Mouse (Mus musculus): ENCODE measurements at regions not wholly inside any gene's neighbourhood (a gene's known extent, or its start where the extent isn't known, plus 50 kb on each side); places are given as distances from the start of the nearest gene placed in this dataset.

GRCm38 (mm10) chr16:74509489-74509888 lies 97.9 kb upstream of the Robo2 start:
- H3K36me3 ChIP-seq (replicated peaks), result no peaks in the 10 kb centered on the region
- no peak for ATAC-seq (ENCODE audit: insufficient read depth)
- no peaks in the 10 kb centered on the region for H3K9me3 ChIP-seq (replicated peaks)
- H3K4me2 ChIP-seq, result no peak overlapping the region
- H3K4me3 ChIP-seq (replicated peaks), result no peak overlapping the region
- WGBS (ENCODE audit: insufficient replicate concordance), result 26% methylated on average over 2 of the region's 2 CpGs
- H3K27ac ChIP-seq (replicated peaks), result no peak overlapping the region
- H3K27me3 ChIP-seq, result no peaks in the 10 kb centered on the region
- H3K9ac ChIP-seq, result no peak overlapping the region
- no peaks in the 10 kb centered on the region for H3K4me1 ChIP-seq (replicated peaks)

- H3K4me3 ChIP-seq (replicated peaks), result no peak overlapping the region
Measured at GRCm38 (mm10) chr16:74506719-74507118, 95.1 kb upstream of the Robo2 start.

GRCm38 (mm10) chr16:74506173-74506709 lies 94.6 kb upstream of the Robo2 start:
- Histone ChIP-seq H3K9me3 (replicated peaks) (no peaks in the 10 kb centered on the region), H3K27me3 (no peaks in the 10 kb centered on the region), H3K4me1 (replicated peaks) (no peaks in the 10 kb centered on the region), H3K4me3 (replicated peaks) (no peak overlapping the region), H3K27ac (replicated peaks) (no peak overlapping the region), H3K9ac (no peak overlapping the region), H3K36me3 (replicated peaks) (no peaks in the 10 kb centered on the region), H3K4me2 (no peak overlapping the region)
- no peak for ATAC-seq (ENCODE audit: insufficient read depth)
- 68% methylated on average over 6 of the region's 6 CpGs for WGBS (ENCODE audit: insufficient replicate concordance)

More at GRCm38 (mm10) chr16:74506719-74507118, 95.1 kb upstream of the Robo2 start:
- Histone ChIP-seq H3K4me1 (replicated peaks) (no peaks in the 10 kb centered on the region), H3K27ac (replicated peaks) (no peak overlapping the region), H3K36me3 (replicated peaks) (no peaks in the 10 kb centered on the region), H3K9me3 (replicated peaks) (no peaks in the 10 kb centered on the region), H3K9ac (no peak overlapping the region), H3K27me3 (no peaks in the 10 kb centered on the region), H3K4me2 (no peak overlapping the region)
- ATAC-seq (ENCODE audit: insufficient read depth), result no peak

GRCm38 (mm10) chr16:74504426-74504825 lies 92.8 kb upstream of the Robo2 start:
- Histone ChIP-seq H3K36me3 (replicated peaks) (no peaks in the 10 kb centered on the region), H3K27me3 (no peaks in the 10 kb centered on the region), H3K9ac (no peak overlapping the region), H3K4me3 (replicated peaks) (no peak overlapping the region), H3K4me1 (replicated peaks) (no peaks in the 10 kb centered on the region), H3K4me2 (no peak overlapping the region), H3K9me3 (replicated peaks) (no peaks in the 10 kb centered on the region), H3K27ac (replicated peaks) (no peak overlapping the region)
- ATAC-seq (ENCODE audit: insufficient read depth), result no peak
- 32% methylated on average over 5 of the region's 5 CpGs for WGBS (ENCODE audit: insufficient replicate concordance)

- Histone ChIP-seq H3K4me1 (replicated peaks) (no peaks in the 10 kb centered on the region), H3K27me3 (no peaks in the 10 kb centered on the region), H3K9ac (no peak overlapping the region), H3K9me3 (replicated peaks) (no peaks in the 10 kb centered on the region), H3K4me3 (replicated peaks) (no peak overlapping the region), H3K36me3 (replicated peaks) (no peaks in the 10 kb centered on the region), H3K27ac (replicated peaks) (no peak overlapping the region), H3K4me2 (no peak overlapping the region)
- WGBS (ENCODE audit: insufficient replicate concordance), result 55% methylated on average over 3 of the region's 3 CpGs
- no peak for ATAC-seq (ENCODE audit: insufficient read depth)
Measured at GRCm38 (mm10) chr16:74500687-74501086, 89.1 kb upstream of the Robo2 start.

GRCm38 (mm10) chr16:74467745-74468420 lies 56.3 kb upstream of the Robo2 start:
- 58% methylated on average over 6 of the region's 6 CpGs for WGBS (ENCODE audit: insufficient replicate concordance)
- Histone ChIP-seq H3K36me3 (replicated peaks) (no peaks in the 10 kb centered on the region), H3K9me3 (replicated peaks) (no peaks in the 10 kb centered on the region), H3K27ac (replicated peaks) (no peak overlapping the region), H3K4me1 (replicated peaks) (no peaks in the 10 kb centered on the region), H3K9ac (no peak overlapping the region), H3K27me3 (no peaks in the 10 kb centered on the region), H3K4me2 (no peak overlapping the region), H3K4me3 (replicated peaks) (no peak overlapping the region)
- ATAC-seq (ENCODE audit: insufficient read depth), result no peak

GRCm38 (mm10) chr16:74467159-74467558 lies 55.5 kb upstream of the Robo2 start:
- H3K27ac ChIP-seq (replicated peaks), result no peak overlapping the region
- H3K4me2 ChIP-seq, result no peak overlapping the region
- H3K36me3 ChIP-seq (replicated peaks), result no peaks in the 10 kb centered on the region
- no peak overlapping the region for H3K9ac ChIP-seq
- no peak for ATAC-seq (ENCODE audit: insufficient read depth)
- WGBS (ENCODE audit: insufficient replicate concordance), result 74% methylated on average over 7 of the region's 7 CpGs
- no peaks in the 10 kb centered on the region for H3K4me1 ChIP-seq (replicated peaks)
- H3K4me3 ChIP-seq (replicated peaks), result no peak overlapping the region
- H3K27me3 ChIP-seq, result no peaks in the 10 kb centered on the region
- no peaks in the 10 kb centered on the region for H3K9me3 ChIP-seq (replicated peaks)

- 47% methylated on average over 2 of the region's 2 CpGs for WGBS (ENCODE audit: insufficient replicate concordance)
- no peak overlapping the region for H3K4me2 ChIP-seq
- H3K27me3 ChIP-seq, result no peaks in the 10 kb centered on the region
- no peak overlapping the region for H3K27ac ChIP-seq (replicated peaks)
- H3K4me3 ChIP-seq (replicated peaks), result no peak overlapping the region
- ATAC-seq (ENCODE audit: insufficient read depth), result no peak
- H3K4me1 ChIP-seq (replicated peaks), result no peaks in the 10 kb centered on the region
- no peak overlapping the region for H3K9ac ChIP-seq
- H3K9me3 ChIP-seq (replicated peaks), result no peaks in the 10 kb centered on the region
- H3K36me3 ChIP-seq (replicated peaks), result no peaks in the 10 kb centered on the region
Measured at GRCm38 (mm10) chr16:74464835-74465234, 53.2 kb upstream of the Robo2 start.

GRCm38 (mm10) chr16:74464290-74464689 lies 52.7 kb upstream of the Robo2 start:
- no peak for ATAC-seq (ENCODE audit: insufficient read depth)
- WGBS (ENCODE audit: insufficient replicate concordance), result 51% methylated on average over 6 of the region's 6 CpGs
- Histone ChIP-seq H3K27ac (replicated peaks) (no peak overlapping the region), H3K4me3 (replicated peaks) (no peak overlapping the region), H3K9me3 (replicated peaks) (no peaks in the 10 kb centered on the region), H3K4me1 (replicated peaks) (no peaks in the 10 kb centered on the region), H3K9ac (no peak overlapping the region), H3K27me3 (no peaks in the 10 kb centered on the region), H3K4me2 (no peak overlapping the region), H3K36me3 (replicated peaks) (no peaks in the 10 kb centered on the region)

GRCm38 (mm10) chr16:74462436-74462835 lies 50.8 kb upstream of the Robo2 start:
- H3K4me2 ChIP-seq, result no peak overlapping the region
- no peak overlapping the region for H3K4me3 ChIP-seq (replicated peaks)
- no peaks in the 10 kb centered on the region for H3K36me3 ChIP-seq (replicated peaks)
- H3K4me1 ChIP-seq (replicated peaks), result no peaks in the 10 kb centered on the region
- H3K9ac ChIP-seq, result no peak overlapping the region
- ATAC-seq (ENCODE audit: insufficient read depth), result no peak
- WGBS (ENCODE audit: insufficient replicate concordance), result 69% methylated on average over 3 of the region's 3 CpGs
- H3K27ac ChIP-seq (replicated peaks), result no peak overlapping the region
- no peaks in the 10 kb centered on the region for H3K9me3 ChIP-seq (replicated peaks)
- no peaks in the 10 kb centered on the region for H3K27me3 ChIP-seq

Measured in liver, embryonic 15.5 days (tissue).